Mouse (Mus musculus) intestine, postnatal 0 days (tissue): ENCODE measurements around the gene Grcc10. TPM values are rescaled to one million over a fixed set of nuclear protein-coding genes. Genes with fewer than 3 reads are reported as not detected.

Experiments
- ATAC-seq: fragments of 200-750 bp; cut with Nextera tagmentation; 2 replicates; pipeline ENCODE4 v1.8.0; 2017; ENCODE audit warnings: mild to moderate bottlenecking, moderate TSS enrichment, moderate library complexity
- H3K27ac ChIP-seq: fragments of 300-500 bp; sonication (generic); 2 replicates; pipeline ENCODE4 v1.5.1; 2014; ENCODE audit warnings: mild to moderate bottlenecking, low read depth, low read length, moderate library complexity
- H3K27me3 ChIP-seq: fragments of 300-500 bp; sonication (generic); replicated peaks from 2 replicates; pipeline ENCODE4 v1.6.1; 2014; ENCODE audit warnings: low read length, mixed read lengths; ENCODE audit not compliant: control insufficient read depth, insufficient read depth
- H3K36me3 ChIP-seq: fragments of 300-500 bp; sonication (generic); 2 replicates; pipeline ENCODE4 v1.6.1; 2014; ENCODE audit warnings: mild to moderate bottlenecking, moderate library complexity; ENCODE audit not compliant: control insufficient read depth, insufficient read depth
- H3K4me1 ChIP-seq: fragments of 300-500 bp; sonication (generic); replicated peaks from 2 replicates; pipeline ENCODE4 v1.6.1; 2014; ENCODE audit warnings: antibody characterized with exemption, low read length, mixed read lengths; ENCODE audit not compliant: control insufficient read depth, insufficient read depth
- H3K4me2 ChIP-seq: fragments of 300-500 bp; sonication (generic); replicated peaks from 2 replicates; pipeline ENCODE4 v1.6.1; 2014; ENCODE audit warnings: low read depth, mild to moderate bottlenecking, moderate library complexity
- H3K4me3 ChIP-seq: fragments of 300-500 bp; sonication (generic); 2 replicates; pipeline ENCODE4 v1.5.1; 2014; ENCODE audit warnings: low read depth, low read length
- H3K9ac ChIP-seq: fragments of 300-500 bp; sonication (generic); 2 replicates; pipeline ENCODE4 v1.6.1; 2014; ENCODE audit warnings: mild to moderate bottlenecking, low read depth, low read length
- H3K9me3 ChIP-seq: fragments of 300-500 bp; sonication (generic); 2 replicates; pipeline ENCODE4 v1.6.1; 2016; ENCODE audit warnings: mixed run types; ENCODE audit not compliant: control insufficient read depth
- CTCF ChIP-seq: sonication (generic); IDR thresholded peaks from 2 replicates; pipeline ENCODE4 v1.5.1; 2016; ENCODE audit warnings: low read depth, mild to moderate bottlenecking, control low read depth, antibody characterized with exemption, moderate library complexity
- WGBS: fragments of 180-500 bp; shearing (Covaris S2); extraction: QIAGEN DNeasy Blood & Tissue Kit; methylation state at CpG from one replicate; pipeline ENCODE4 v1.1.7; 2014; 5-methylcytosine and 5-hydroxymethylcytosine counted together
- polyA plus RNA-seq: library from polyadenylated mRNA; unstranded; fragments of >200 nt; fragmentation: Nextera tagmentation; extraction: Ambion mirVana; gene quantifications from 2 replicates; pipeline ENCODE4 v1.2.1, GENCODE M21; 2015

Gene Grcc10
- polyA plus RNA-seq, 1 experiment from 2014 or later = 238 TPM

GRCm38 (mm10) chr6:124768704-124769044 is 27.5 kb upstream of the Grcc10 start:
- Histone ChIP-seq H3K4me1 (no peaks in the 10 kb centered on the region), H3K9ac (no peak overlapping the region), H3K4me3 (peak overlapping the region; percentile 43), H3K4me2 (peak overlapping the region; percentile 75), H3K9me3 (no peaks in the 10 kb centered on the region), H3K36me3 (no peaks in the 10 kb centered on the region), H3K27ac (no peak overlapping the region), H3K27me3 (peaks cover 11% of the 10 kb centered on the region)
- WGBS = 9% methylated on average over 9 of the region's 9 CpGs
- no peak for ATAC-seq
- TF ChIP-seq CTCF = no peak

DNA sequence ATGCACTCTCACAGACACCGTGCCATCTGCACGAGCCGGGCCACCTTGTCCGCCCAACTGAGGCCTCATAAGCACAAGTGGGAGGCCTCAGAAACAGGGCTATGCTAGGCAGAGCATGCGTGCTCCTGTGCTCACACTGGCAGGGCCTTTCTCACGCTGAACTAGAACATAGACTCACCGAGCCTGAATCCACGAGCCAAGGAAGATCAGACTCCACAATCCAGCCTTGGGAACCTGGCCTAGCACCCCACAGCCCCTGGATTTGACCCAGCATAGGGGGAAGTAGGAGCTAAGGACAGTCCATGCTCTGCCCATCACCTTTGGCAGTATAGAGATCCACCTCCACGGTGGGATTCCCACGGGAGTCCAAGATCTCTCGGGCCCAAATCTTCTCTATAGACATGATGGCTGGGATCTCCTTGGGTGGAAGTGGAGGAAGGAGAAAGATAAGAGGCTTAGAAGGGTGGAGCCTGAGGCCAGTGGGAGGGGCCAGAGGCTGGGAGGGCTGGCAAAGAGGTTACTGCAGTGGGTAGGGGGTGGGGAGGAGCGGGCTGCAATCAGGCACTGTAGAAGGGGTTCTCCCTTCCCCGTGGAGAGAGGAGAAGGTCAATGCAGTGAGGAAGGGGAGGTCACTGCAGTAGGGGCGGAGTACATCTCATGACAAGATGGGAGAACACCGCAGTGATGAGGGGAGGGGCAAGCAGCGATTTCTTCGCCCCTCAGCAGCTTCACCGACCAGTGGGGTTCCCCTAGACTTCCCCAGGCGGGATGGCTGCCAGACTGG is 26.9 kb upstream of the Grcc10 start:
- Histone ChIP-seq H3K27me3 (peaks cover 11% of the 10 kb centered on the region), H3K9me3 (no peaks in the 10 kb centered on the region), H3K36me3 (no peaks in the 10 kb centered on the region), H3K4me1 (no peaks in the 10 kb centered on the region), H3K4me2 (peak overlapping the region; percentile 75), H3K27ac (no peak overlapping the region), H3K9ac (no peak overlapping the region), H3K4me3 (peak overlapping the region; percentile 43)
- TF ChIP-seq CTCF = no peak
- no peak for ATAC-seq
- 41% methylated on average over 19 of the region's 19 CpGs for WGBS

DNA sequence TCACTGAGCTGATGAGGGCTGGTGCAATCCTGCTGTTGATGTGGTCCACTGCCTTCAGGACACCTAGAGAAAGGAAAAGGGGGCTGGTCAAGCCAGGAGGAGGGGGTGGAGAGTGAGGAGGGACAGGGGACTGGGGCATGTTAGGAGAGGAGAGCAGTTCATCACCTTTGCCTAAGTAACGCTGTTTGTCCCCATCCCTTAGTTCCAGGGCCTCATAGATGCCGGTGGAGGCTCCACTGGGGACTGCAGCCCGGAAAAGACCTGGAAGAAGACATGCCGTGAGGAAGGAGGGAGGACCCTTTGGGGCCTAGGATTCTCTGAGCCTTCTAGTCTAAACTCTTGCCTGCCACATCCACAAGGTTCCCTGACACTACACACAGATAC is 26.4 kb upstream of the Grcc10 start:
- H3K9ac ChIP-seq = no peak overlapping the region
- peaks cover 11% of the 10 kb centered on the region for H3K27me3 ChIP-seq
- H3K4me2 ChIP-seq = peak overlapping the region; percentile 75; the same call in 1 of the 2 replicates
- WGBS = 70% methylated on average over 4 of the region's 4 CpGs
- H3K9me3 ChIP-seq = no peaks in the 10 kb centered on the region
- H3K36me3 ChIP-seq = no peaks in the 10 kb centered on the region
- TF ChIP-seq CTCF = no peak
- ATAC-seq = no peak
- no peak overlapping the region for H3K4me3 ChIP-seq
- no peak overlapping the region for H3K27ac ChIP-seq
- H3K4me1 ChIP-seq = no peaks in the 10 kb centered on the region

GRCm38 (mm10) chr6:124765951-124766350 is 24.8 kb upstream of the Grcc10 start:
- ATAC-seq = no peak
- Histone ChIP-seq H3K4me3 (no peak overlapping the region), H3K9me3 (no peaks in the 10 kb centered on the region), H3K36me3 (no peaks in the 10 kb centered on the region), H3K27me3 (peaks cover 11% of the 10 kb centered on the region), H3K4me2 (no peak overlapping the region), H3K27ac (no peak overlapping the region), H3K9ac (no peak overlapping the region), H3K4me1 (no peaks in the 10 kb centered on the region)
- TF ChIP-seq CTCF = no peak
- WGBS = 91% methylated on average over 7 of the region's 7 CpGs

DNA sequence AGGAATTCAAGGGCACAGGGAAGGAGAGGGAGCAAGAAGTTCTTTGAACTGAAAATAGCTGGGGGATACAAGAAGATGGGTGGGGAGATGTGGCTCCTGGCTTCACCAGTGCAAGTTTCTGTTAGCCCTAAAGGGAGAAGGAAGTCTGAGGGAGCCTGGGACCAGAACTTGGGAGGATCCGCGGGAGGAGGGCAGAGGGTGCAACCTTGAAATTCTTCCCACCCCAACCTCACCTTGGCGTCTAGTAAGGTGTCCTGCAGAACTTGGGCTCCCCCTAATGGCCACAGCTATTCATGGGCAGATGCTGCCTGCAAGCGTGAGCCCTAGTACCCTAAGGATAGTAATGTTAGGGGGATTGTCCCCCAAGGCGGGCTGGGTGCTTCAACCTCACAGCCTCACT is 18.1 kb upstream of the Grcc10 start:
- peak; percentile 98 for TF ChIP-seq CTCF
- Histone ChIP-seq H3K4me2 (peak overlapping the region; percentile 83), H3K9me3 (no peaks in the 10 kb centered on the region), H3K27me3 (no peaks in the 10 kb centered on the region), H3K4me3 (no peak overlapping the region), H3K9ac (no peak overlapping the region; the same call in 1 of the 2 replicates), H3K4me1 (no peaks in the 10 kb centered on the region), H3K36me3 (no peaks in the 10 kb centered on the region), H3K27ac (peak overlapping the region; percentile 50; the same call in 1 of the 2 replicates)
- WGBS = 1% methylated on average over 5 of the region's 5 CpGs
- peak; percentile 26; the same call in 1 of the 2 replicates for ATAC-seq

DNA sequence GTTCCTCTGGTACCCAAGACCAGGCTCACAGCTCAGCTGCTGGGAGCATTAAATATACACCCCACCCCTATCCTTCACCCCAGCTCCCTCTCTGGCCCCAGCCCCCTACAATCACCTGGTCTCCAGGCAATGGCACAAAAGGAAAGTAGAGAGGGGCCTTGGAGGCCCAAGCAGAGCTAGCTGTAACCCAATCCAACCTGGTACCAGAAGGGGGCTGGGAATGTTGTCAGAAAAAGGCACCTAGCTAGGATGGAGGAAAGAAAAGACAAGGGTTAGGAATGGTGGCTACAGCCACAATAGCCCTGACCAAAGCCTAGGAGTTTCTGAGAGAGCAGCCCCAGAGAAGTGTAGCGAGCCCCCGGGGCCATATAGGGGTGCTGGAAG is 17.7 kb upstream of the Grcc10 start:
- H3K36me3 ChIP-seq = no peaks in the 10 kb centered on the region
- WGBS = 36% methylated on average over 2 of the region's 2 CpGs
- peak overlapping the region; percentile 83 for H3K4me2 ChIP-seq
- no peak for ATAC-seq
- no peak overlapping the region; the same call in 1 of the 2 replicates for H3K9ac ChIP-seq
- no peak overlapping the region for H3K4me3 ChIP-seq
- H3K27me3 ChIP-seq = no peaks in the 10 kb centered on the region
- no peak for TF ChIP-seq CTCF
- no peaks in the 10 kb centered on the region for H3K4me1 ChIP-seq
- peak overlapping the region; percentile 50 for H3K27ac ChIP-seq
- no peaks in the 10 kb centered on the region for H3K9me3 ChIP-seq
